Mouse (Mus musculus) limb, embryonic 11.5 days (tissue): ENCODE measurements around the gene Slc39a10. TPM values are rescaled to one million over a fixed set of nuclear protein-coding genes. Genes with fewer than 3 reads are reported as not detected.
"Not testable (repeated sequence)": the region's sequence is repeated elsewhere in the genome, so short reads cannot be mapped to it uniquely, and the experiment has no call there.

Experiments used
- ATAC-seq: fragments of 200-750 bp; cut with Nextera tagmentation; 2 replicates; pipeline ENCODE4 v1.8.0; 2017; ENCODE audit warnings: low read depth; ENCODE audit not compliant: insufficient number of reproducible peaks, low FRiP score, low TSS enrichment
- DNase-seq: peaks from one replicate; pipeline ENCODE4 v3.0.0-alpha.2; 2015; ENCODE audit warnings: low spot score
- H3K27ac ChIP-seq: fragments of 300-500 bp; sonication (generic); replicated peaks from 2 replicates; pipeline ENCODE4 v1.5.1; 2014; ENCODE audit warnings: low read depth, mild to moderate bottlenecking, low read length
- H3K27me3 ChIP-seq: fragments of 300-500 bp; sonication (generic); 2 replicates; pipeline ENCODE4 v1.6.1; 2014; ENCODE audit warnings: mild to moderate bottlenecking, low read length, mixed read lengths; ENCODE audit not compliant: control insufficient read depth, insufficient read depth
- H3K36me3 ChIP-seq: fragments of 300-500 bp; sonication (generic); 2 replicates; pipeline ENCODE4 v1.6.1; 2014; ENCODE audit warnings: mild to moderate bottlenecking, low read length, moderate library complexity, mixed read lengths; ENCODE audit not compliant: control insufficient read depth, insufficient read depth
- H3K4me1 ChIP-seq: fragments of 300-500 bp; sonication (generic); 2 replicates; pipeline ENCODE4 v1.6.1; 2014; ENCODE audit warnings: low read length, mixed read lengths; ENCODE audit not compliant: control insufficient read depth, insufficient read depth
- H3K4me2 ChIP-seq: fragments of 300-500 bp; sonication (generic); 2 replicates; pipeline ENCODE4 v1.6.1; 2014; ENCODE audit warnings: low read depth, mild to moderate bottlenecking, moderate library complexity; ENCODE audit not compliant: severe bottlenecking
- H3K4me3 ChIP-seq: fragments of 300-500 bp; sonication (generic); 2 replicates; pipeline ENCODE4 v1.5.1; 2014; ENCODE audit warnings: low read depth, low read length
- H3K9ac ChIP-seq: fragments of 300-500 bp; sonication (generic); 2 replicates; pipeline ENCODE4 v1.6.1; 2014; ENCODE audit warnings: mild to moderate bottlenecking, low read length
- H3K9me3 ChIP-seq: fragments of 300-500 bp; sonication (generic); 2 replicates; pipeline ENCODE4 v1.6.1; 2016; ENCODE audit warnings: low read length; ENCODE audit not compliant: control insufficient read depth
- WGBS: fragments of 180-500 bp; shearing (Covaris S2); extraction: QIAGEN DNeasy Blood & Tissue Kit; methylation state at CpG from one replicate; pipeline ENCODE4 v1.1.7; 2014; 5-methylcytosine and 5-hydroxymethylcytosine counted together
- polyA plus RNA-seq: library from polyadenylated mRNA; unstranded; fragments of >200 nt; fragmentation: Nextera tagmentation; extraction: Ambion mirVana; gene quantifications from 2 replicates; pipeline ENCODE4 v1.2.1, GENCODE M21; 2014

The Slc39a10 gene
- polyA plus RNA-seq, 1 experiment from 2014 or later: 68.5 TPM

DNA sequence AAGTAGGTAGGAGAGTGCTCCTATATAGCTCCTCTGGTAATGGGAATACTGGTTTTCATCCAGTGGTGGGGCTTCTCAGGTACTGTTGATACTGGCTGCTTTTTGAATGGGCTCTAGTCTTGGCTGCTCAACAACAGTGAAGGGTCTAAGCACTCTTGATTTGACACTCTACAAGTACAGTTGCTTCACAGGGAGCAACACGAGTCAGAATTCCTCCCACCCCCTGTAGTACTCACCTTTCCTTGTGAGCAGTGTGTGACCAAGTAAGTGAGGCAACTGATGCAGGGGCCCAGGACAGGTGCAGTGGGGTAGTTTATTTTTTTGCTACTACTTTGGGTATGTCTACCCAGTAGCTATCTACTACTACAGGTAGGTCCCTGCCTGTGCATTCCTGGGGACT lies 87.6 kb downstream of the Slc39a10 start:
- Histone ChIP-seq H3K27ac (no peak overlapping the region), H3K27me3 (no peaks in the 10 kb centered on the region), H3K4me2 (no peak overlapping the region), H3K9ac (no peak overlapping the region), H3K4me3 (no peak overlapping the region), H3K4me1 (no peaks in the 10 kb centered on the region), H3K36me3 (no peaks in the 10 kb centered on the region; the same call in 1 of the 2 replicates), H3K9me3 (no peaks in the 10 kb centered on the region)
- WGBS: 88% methylated on average over 1 of the region's 1 CpGs
- ATAC-seq: no peak; the same call in 1 of the 2 replicates
- DNase-seq: no peak

DNA sequence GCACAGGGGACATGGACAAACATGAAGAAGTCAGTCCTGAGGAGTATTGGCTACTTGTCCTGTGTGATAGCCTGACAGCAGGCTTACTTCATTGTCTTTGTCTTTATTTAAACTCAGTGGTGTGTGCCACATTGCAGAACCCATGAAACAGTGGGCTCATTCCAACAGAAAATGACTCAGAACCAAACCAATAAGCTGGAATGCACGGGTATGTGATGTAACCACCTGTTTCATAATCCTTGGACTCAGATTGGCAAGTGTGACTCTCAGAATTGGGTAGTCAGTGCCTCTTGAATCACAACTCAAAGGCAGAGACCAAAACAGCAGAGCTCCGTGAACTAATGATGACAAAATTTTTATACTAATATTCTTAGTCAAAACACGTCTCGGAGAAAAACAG lies 110.4 kb downstream of the Slc39a10 start:
- DNase-seq, H3K9me3 ChIP-seq, H3K4me2 ChIP-seq, H3K4me3 ChIP-seq, H3K9ac ChIP-seq, H3K27ac ChIP-seq, H3K27me3 ChIP-seq, ATAC-seq, H3K4me1 ChIP-seq, H3K36me3 ChIP-seq: not testable (repeated sequence)
- WGBS: 83% methylated on average over 4 of the region's 4 CpGs

DNA sequence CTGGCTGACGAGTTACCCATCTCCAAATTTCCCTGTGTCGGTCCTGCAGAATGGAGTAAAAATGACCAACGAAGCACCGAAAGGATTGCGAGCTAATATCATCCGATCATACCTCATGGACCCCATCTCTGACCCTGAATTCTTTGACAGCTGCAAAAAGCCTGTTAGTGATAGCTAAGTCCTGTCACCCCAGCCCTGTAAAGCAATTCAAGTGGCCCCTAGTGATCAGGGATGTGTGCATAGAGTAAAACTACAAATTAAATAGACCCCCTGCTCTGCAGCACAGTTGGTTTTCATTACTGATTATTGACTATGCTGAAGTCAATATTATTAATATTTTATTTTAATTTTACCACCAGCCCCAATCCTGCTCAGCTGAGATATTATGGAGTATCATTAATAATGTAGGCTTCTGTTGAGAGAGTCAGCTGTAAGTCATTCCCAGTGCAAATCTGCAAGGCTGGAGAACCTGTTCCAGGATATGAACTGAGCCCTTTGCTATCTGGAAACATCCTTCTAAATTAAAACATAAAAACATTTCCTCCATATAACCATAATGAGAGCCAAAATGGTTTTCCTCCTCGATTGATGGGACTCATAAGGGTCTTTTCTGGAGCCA lies 122.5 kb downstream of the Slc39a10 start:
- H3K4me2 ChIP-seq: not testable (repeated sequence)

DNA sequence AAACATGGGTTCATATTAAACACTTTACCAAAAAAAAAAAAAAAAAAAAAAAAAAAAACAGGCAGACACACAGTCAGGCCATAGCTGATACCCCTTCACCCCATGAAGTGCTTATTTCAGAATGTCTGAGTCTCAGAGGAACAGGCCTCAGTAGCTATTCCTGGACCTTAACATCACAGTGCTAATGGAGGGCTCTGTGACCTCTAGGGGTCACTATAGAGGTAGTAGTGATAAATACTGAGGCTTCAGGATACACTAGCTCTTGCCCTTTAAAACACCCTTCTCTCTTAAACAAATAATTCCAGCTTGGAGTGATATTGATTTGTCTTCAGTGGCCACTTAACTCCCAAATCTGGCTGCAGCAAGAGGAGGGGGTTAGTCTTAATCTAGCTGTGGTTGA lies 123.3 kb downstream of the Slc39a10 start:
- not testable (repeated sequence) for H3K27me3 ChIP-seq, H3K4me1 ChIP-seq, H3K4me2 ChIP-seq, H3K4me3 ChIP-seq, H3K27ac ChIP-seq, H3K9ac ChIP-seq, H3K9me3 ChIP-seq, ATAC-seq, DNase-seq, H3K36me3 ChIP-seq

More for the DNA sequence above, 122.5 kb downstream of the Slc39a10 start:
- H3K27me3 ChIP-seq, ATAC-seq, H3K27ac ChIP-seq, H3K9me3 ChIP-seq, H3K36me3 ChIP-seq, H3K4me1 ChIP-seq, H3K4me3 ChIP-seq, H3K9ac ChIP-seq, DNase-seq: not testable (repeated sequence)
- WGBS: 89% methylated on average over 7 of the region's 7 CpGs

DNA sequence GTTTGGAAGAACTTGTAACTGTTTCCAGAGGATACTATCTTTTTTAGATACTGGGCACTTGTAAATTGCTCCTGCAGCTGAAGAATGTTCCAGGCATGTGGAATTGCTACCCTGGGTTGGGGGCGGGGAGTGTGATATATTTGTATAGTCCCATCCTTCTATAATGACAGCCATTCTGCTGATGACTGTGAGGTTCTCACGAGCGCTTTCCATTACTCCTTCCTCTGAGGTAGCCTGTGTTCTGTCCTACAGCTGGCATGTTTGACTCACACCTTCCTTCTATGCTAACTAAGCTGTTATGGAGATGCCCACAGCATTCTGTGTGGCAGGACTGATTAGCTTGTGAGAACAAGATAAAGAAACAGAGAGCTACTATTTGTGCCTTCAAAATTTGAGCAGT lies 128.1 kb downstream of the Slc39a10 start:
- not testable (repeated sequence) for H3K36me3 ChIP-seq, H3K4me3 ChIP-seq, H3K27me3 ChIP-seq, H3K4me1 ChIP-seq, H3K4me2 ChIP-seq, H3K9ac ChIP-seq, H3K9me3 ChIP-seq, DNase-seq, ATAC-seq, H3K27ac ChIP-seq
- WGBS: 69% methylated on average over 3 of the region's 3 CpGs
